Mouse (Mus musculus): Measurements from ENCODE around the gene Cryba4. TPM values are rescaled to one million over a fixed set of nuclear protein-coding genes. Genes with fewer than 3 reads are reported as not detected.

Cryba4 gene
- total RNA-seq, 2 experiments from 2014 or later, result not detected

- ATAC-seq (replicated peaks; ENCODE audit: low FRiP score, poor library complexity, severe bottlenecking), result no peak
Observed at GRCm38 (mm10) chr5:112286984-112287641, 34.8 kb upstream of the Cryba4 start.

GRCm38 (mm10) chr5:112286608-112286983, 34.3 kb upstream of the Cryba4 start:
- no peak for ATAC-seq (replicated peaks; ENCODE audit: low FRiP score, poor library complexity, severe bottlenecking)

- ATAC-seq (replicated peaks; ENCODE audit: low FRiP score, poor library complexity, severe bottlenecking), result no peak
Observed at GRCm38 (mm10) chr5:112285548-112286085, 33.3 kb upstream of the Cryba4 start.

GRCm38 (mm10) chr5:112284203-112284582, 31.9 kb upstream of the Cryba4 start:
- no peak for ATAC-seq (replicated peaks; ENCODE audit: low FRiP score, poor library complexity, severe bottlenecking)

GRCm38 (mm10) chr5:112283543-112284202, 31.4 kb upstream of the Cryba4 start:
- ATAC-seq (replicated peaks; ENCODE audit: low FRiP score, poor library complexity, severe bottlenecking), result no peak

DNA sequence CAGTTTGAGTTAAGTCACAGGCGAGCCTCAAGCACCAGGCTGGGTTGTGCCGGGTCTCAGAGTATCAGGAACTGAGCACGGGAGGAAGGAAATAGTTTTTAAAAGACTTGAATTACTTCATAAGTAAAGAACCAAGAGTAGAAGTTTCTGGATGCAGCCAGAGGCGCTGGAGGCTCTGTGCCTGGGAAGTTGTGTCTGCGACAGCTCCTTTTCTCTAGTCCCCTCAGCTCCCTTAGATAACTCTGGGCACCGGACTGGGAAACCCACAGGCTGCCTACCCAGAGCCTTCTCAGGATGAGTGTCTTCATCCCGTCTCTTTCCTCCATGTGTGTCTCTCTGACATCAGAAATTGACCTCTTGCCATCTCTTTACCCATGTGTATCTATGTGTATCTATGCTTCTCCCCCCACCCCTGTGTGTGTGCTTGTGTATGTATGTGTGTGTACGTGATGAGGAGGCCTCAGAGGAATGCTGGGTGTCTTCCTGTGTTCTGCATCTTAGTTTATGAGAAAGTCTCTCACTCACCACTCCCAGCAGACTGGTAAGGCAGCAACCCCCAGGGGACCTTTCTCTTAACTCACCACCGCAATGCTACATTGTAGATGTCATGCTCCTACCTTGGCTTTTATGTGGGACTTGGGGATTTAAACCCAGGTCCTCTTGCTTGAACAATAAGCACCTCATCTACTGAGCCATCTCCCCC, 30.6 kb upstream of the Cryba4 start:
- ATAC-seq (replicated peaks; ENCODE audit: low FRiP score, poor library complexity, severe bottlenecking), result no peak

DNA sequence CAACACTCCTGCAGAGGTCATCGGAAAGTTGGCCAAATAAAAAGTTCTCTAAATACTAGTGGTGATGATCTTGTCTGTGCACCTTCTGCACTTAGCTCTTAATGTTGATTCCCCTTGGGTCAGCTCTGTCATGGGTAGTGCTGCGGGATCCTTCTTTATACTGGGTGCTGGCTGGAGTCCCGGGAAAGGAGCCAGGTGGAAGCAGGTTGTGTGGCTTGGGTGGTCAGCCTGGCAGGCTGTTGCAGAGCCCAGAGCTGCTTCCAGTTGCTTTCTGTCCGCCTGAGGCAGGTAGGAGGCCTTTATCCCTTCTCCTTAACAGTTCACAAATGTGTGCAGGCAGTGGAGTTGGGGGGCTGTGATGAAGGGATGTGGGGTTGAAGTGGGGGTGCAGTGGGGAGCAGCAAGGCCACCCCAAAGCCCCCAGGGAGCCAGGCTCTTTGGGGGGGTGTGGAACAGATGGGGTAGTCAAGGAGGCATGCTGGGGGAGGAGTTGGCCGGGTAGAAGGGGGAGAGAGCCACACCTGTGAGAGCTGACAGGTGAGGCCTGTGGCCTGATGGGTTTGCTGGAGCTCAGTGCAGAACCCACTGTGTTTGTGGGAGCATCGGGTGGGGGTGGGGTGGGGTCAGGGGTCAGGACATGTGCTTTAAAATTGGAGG, 29.9 kb upstream of the Cryba4 start:
- no peak for ATAC-seq (replicated peaks; ENCODE audit: low FRiP score, poor library complexity, severe bottlenecking)

GRCm38 (mm10) chr5:112281676-112282075, 29.4 kb upstream of the Cryba4 start:
- ATAC-seq (replicated peaks; ENCODE audit: low FRiP score, poor library complexity, severe bottlenecking), result no peak

- ATAC-seq (replicated peaks; ENCODE audit: low FRiP score, poor library complexity, severe bottlenecking), result no peak
Observed at GRCm38 (mm10) chr5:112280863-112281660, 28.7 kb upstream of the Cryba4 start.

DNA sequence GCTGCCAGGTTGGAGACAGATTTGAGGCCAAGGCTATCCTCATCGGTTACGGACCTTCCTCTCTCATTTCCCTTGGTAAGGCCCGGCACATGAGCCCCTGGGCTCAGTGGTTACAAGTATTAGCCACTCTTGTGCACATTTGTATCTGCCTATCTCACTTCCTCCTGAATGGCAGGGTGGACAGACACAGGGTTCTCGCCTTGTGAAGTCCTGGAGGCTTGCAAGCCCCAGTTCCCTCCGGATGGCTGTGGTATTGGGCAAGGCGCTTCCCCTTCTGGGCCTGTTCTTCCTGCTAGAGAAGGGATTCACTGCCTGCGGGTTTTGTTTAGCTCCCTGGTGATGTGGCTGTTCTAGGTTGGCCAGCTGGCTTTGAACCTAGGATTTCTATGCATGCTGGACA, 27.8 kb upstream of the Cryba4 start:
- no peak for ATAC-seq (replicated peaks; ENCODE audit: low FRiP score, poor library complexity, severe bottlenecking)

DNA sequence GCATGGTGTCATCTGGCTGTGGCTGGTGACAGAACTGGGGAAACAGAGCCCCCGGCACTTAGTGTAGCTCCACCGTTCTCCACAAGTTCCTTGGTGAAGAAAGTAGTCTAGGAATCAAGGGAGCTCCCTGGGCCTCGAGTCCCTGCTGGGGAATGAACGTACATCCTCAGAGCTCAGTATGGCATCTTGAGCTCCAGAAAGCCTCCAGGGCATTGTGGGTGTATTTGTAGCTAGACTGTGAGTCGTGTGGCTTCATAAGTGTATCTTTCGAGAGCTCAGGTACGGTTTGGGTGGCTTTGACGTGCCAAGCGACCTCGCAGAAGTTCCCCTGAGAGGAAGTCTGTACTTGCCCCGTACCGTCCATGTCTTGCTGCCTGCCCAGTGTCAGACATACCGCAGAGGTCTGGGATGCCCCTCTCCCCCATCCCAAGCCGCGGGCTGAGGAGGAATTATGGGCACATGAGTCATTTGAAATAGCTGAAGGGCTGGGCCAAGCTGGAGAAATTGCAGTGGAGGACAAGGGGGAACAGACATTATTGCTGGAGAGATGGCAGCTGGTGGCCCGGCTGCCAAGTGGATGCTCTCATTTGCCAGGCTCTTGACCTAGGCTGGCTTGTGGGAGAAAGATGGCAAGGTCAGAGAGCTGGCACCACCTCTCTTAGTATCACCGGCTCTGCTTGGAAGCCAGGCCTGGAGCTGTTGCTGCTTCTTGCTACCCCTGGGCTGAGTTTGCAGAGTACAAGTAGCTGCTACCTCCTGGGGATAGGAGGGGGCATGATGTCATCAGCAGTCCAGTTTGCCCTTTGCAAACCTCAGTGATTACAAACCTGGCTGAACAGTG, 27.1 kb upstream of the Cryba4 start:
- ATAC-seq (replicated peaks; ENCODE audit: low FRiP score, poor library complexity, severe bottlenecking), result no peak

DNA sequence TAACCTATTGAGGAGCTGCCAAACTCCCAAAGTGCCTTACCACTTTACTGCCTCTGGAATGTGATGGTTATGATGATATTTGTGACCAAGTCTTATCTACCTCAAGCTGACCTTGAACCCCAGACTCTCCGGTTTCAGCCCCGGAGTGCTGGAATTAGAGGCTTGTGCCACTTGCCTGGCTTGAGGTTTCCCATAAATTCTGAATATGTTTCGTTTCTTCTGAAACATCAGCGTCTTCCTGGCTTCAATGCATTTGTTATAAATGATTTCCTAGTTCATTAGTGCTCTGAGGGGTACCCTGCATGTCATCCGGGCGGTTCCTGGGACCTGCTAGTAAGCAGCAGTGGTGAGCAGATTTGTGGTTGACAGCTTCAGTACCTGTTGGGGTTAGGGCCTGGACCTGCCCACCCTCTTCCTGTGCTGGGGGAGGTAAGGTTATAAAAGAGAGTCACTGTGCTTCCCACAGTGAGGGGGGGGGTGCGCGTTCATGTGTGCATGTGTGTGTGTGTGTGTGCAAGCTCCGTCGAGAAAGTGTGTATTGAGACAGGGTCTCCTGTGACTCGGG, 25.7 kb upstream of the Cryba4 start:
- no peak for ATAC-seq (replicated peaks; ENCODE audit: low FRiP score, poor library complexity, severe bottlenecking)

- peak; percentile 4; the same call in 1 of the 2 replicates for ATAC-seq (replicated peaks; ENCODE audit: low FRiP score, poor library complexity, severe bottlenecking)
Observed at GRCm38 (mm10) chr5:112276907-112277348, 24.6 kb upstream of the Cryba4 start.

DNA sequence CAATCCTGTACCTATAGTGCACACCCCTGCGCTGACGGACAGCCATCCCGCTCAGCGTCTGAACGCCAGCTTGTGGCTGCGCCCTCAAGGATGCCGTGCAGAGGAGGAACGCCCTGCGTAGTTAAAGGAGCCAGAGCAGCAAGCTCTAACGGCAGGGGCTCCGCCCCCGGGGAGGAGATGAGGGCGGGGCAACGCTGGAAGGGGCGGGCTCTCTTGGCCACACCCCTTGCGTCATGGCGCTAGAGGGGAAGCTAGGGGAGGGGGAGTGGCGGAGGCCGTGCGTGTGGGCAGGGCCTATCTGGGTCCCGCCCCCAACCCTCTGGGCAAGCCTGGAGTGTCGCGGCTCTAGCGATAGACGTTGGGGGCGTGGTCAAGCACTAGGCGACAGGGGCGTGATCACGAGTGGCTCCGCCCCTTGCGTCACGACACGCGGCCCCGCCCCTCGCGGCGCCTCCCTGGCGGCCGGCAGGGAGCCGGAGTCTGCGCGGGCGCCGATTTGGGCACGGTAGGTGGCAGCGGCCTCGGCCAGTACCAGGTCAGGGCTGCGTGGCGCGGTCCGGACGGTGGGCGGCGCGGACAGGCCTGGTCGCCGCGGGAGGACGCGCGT, 24.1 kb upstream of the Cryba4 start, which contains the start of gene Tpst2:
TSS of gene Tpst2 (plus strand) at position 425 of the 607 bp plus-strand sequence.
- peak; percentile 91 for ATAC-seq (replicated peaks; ENCODE audit: low FRiP score, poor library complexity, severe bottlenecking)

GRCm38 (mm10) chr5:112275021-112275804, 22.9 kb upstream of the Cryba4 start:
- ATAC-seq (replicated peaks; ENCODE audit: low FRiP score, poor library complexity, severe bottlenecking), result no peak

DNA sequence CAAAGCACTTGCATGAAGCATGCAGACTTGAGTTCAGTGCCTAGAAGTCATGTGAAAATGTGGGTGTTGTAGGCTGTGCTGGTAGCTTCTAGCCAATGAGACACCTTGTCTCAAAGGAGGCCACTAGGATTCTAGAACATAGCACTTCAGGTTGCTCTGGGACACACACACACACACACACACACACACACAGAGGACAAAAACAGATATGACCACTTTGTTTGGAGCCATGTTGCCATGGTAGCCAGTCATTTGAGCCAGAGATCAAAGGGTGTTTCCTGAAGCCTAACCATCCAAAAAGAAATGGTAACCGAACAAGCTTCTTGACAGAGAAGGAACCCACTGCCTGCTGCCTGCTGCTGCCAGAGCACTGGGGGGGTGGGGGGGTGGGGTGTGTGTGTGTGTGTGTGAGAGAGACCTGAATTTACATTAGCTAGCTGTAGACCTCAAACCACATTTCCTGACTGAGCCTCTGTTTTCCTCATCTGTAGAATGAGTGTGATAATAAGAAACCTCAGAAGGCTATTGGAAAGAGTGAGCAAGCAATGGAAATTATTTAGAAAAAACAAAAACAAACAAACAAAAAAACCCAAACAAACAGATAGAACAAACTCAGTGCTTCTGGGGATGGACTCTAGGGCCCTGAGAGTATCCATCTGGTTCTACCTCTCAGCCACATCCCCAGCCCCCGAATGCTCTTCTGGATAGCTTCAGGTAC, 21.6 kb upstream of the Cryba4 start:
- no peak for ATAC-seq (replicated peaks; ENCODE audit: low FRiP score, poor library complexity, severe bottlenecking)
